Mouse (Mus musculus): Measurements from ENCODE around the gene Phf11d.
"Not testable (repeated sequence)": the region's sequence is repeated elsewhere in the genome, so short reads cannot be mapped to it uniquely, and the experiment has no call there.

Gene Phf11d
- long read RNA-seq, experiment 1, partial matches to known transcripts, result 0 of 5 reads
- long read RNA-seq, experiment 1, other reads (novel, unspliced or antisense), result 0 of 5 reads
- long read RNA-seq, experiment 2, partial matches to known transcripts, result 0 of 1 reads
- long read RNA-seq, experiment 2, other reads (novel, unspliced or antisense), result 0 of 1 reads

- intact Hi-C loops (cut with DNase I), result no loop called here
Observed at GRCm38 (mm10) chr14:59365244-59365644, at the start of gene Phf11d. Gene Phf11d, minus strand, starts transcription at chr14:59365470.

GRCm38 (mm10) chr14:59414979-59415378 lies 49.7 kb upstream of the Phf11d start:
- intact Hi-C loops (cut with DNase I), result not testable (repeated sequence)

- intact Hi-C loops (cut with DNase I), result no loop called here
Observed at GRCm38 (mm10) chr14:59396999-59397398, 31.7 kb upstream of the Phf11d start.

- intact Hi-C loops (cut with DNase I), result no loop called here
Observed at GRCm38 (mm10) chr14:59395281-59395680, 30.0 kb upstream of the Phf11d start, which contains the start of gene Phf11c. Gene Phf11c, minus strand, starts transcription at chr14:59395381.

GRCm38 (mm10) chr14:59390181-59390580 lies 24.9 kb upstream of the Phf11d start:
- intact Hi-C loops (cut with DNase I), result loop anchor here (5.0 kb wide), 1 partner anchor 167 kb away; no protein-coding TSS in a partner anchor

- intact Hi-C loops (cut with DNase I), result no loop called here
Observed at GRCm38 (mm10) chr14:59389532-59389931, 24.3 kb upstream of the Phf11d start.

GRCm38 (mm10) chr14:59370348-59371068 lies 5.2 kb upstream of the Phf11d start:
- intact Hi-C loops (cut with DNase I), result no loop called here

- intact Hi-C loops (cut with DNase I), result no loop called here
Observed at GRCm38 (mm10) chr14:59366386-59367105, 1.3 kb upstream of the Phf11d start.

- intact Hi-C loops (cut with DNase I), result not testable (repeated sequence)
Observed at GRCm38 (mm10) chr14:59341189-59341588, 24.1 kb downstream of the Phf11d start, which contains the start of gene Phf11b. Gene Phf11b, minus strand, starts transcription at chr14:59341351.

- intact Hi-C loops (cut with DNase I), result loop anchor here (10.0 kb wide), 1 partner anchor 215 kb away; no protein-coding TSS in a partner anchor
Observed at GRCm38 (mm10) chr14:59339541-59339940, 25.7 kb downstream of the Phf11d start.

GRCm38 (mm10) chr14:59336056-59336455 lies 29.2 kb downstream of the Phf11d start:
- intact Hi-C loops (cut with DNase I), result loop anchor here (10.0 kb wide), 1 partner anchor 219 kb away; no protein-coding TSS in a partner anchor

GRCm38 (mm10) chr14:59330499-59330898 lies 34.8 kb downstream of the Phf11d start:
- intact Hi-C loops (cut with DNase I), result loop anchor here (10.0 kb wide), 1 partner anchor 224 kb away; no protein-coding TSS in a partner anchor

GRCm38 (mm10) chr14:59319970-59320369 lies 45.3 kb downstream of the Phf11d start:
- intact Hi-C loops (cut with DNase I), result not testable (repeated sequence)

- intact Hi-C loops (cut with DNase I), result not testable (repeated sequence)
Observed at GRCm38 (mm10) chr14:59319036-59319435, 46.2 kb downstream of the Phf11d start.
